Mouse (Mus musculus) heart, embryonic 14.5 days (tissue): Measurements from ENCODE around the gene Fbxl16. TPM values are rescaled to one million over a fixed set of nuclear protein-coding genes. Genes with fewer than 3 reads are reported as not detected.
A peak's percentile ranks its signal among the peaks of the same experiment; 100 is the strongest.
"Not testable (repeated sequence)": the region's sequence is repeated elsewhere in the genome, so short reads cannot be mapped to it uniquely, and the experiment has no call there.

Experiments used
- ATAC-seq: fragments of 200-750 bp; cut with Nextera tagmentation; 2 replicates; pipeline ENCODE4 v1.8.0; 2017; ENCODE audit warnings: low read depth, moderate TSS enrichment; ENCODE audit not compliant: insufficient number of reproducible peaks, insufficient read depth, low FRiP score
- H3K27ac ChIP-seq, 2 experiments: fragments of 200-500 bp in 1 of 2; fragments of 300-500 bp in 1 of 2; sonication (generic) in 1 of 2; replicated peaks in 1 of 2; 2 replicates each; pipeline ENCODE4 v1.5.1; 2012 to 2014; ENCODE audit warnings: low read depth in 2 of 2, low read length in 2 of 2, control low read depth in 1 of 2, mild to moderate bottlenecking in 1 of 2, mixed read lengths in 1 of 2; ENCODE audit not compliant: control insufficient read depth in 1 of 2, insufficient read depth in 1 of 2
- H3K27me3 ChIP-seq: fragments of 300-500 bp; sonication (generic); 2 replicates; pipeline ENCODE4 v1.6.1; 2014; ENCODE audit warnings: mild to moderate bottlenecking, low read length, control low read depth; ENCODE audit not compliant: control insufficient read depth, insufficient read depth
- H3K36me3 ChIP-seq: fragments of 300-500 bp; sonication (generic); 2 replicates; pipeline ENCODE4 v1.6.1; 2014; ENCODE audit warnings: mild to moderate bottlenecking, control low read depth, low read length, mixed read lengths; ENCODE audit not compliant: control insufficient read depth, insufficient read depth
- H3K4me1 ChIP-seq, 2 experiments: fragments of 200-500 bp in 1 of 2; fragments of 300-500 bp in 1 of 2; sonication (generic) in 1 of 2; 2 replicates each; pipeline ENCODE4 v1.6.1; 2012 to 2014; ENCODE audit warnings: low read length in 2 of 2, control low read depth in 1 of 2, mixed read lengths in 1 of 2; ENCODE audit not compliant: control insufficient read depth in 2 of 2, insufficient read depth in 2 of 2
- H3K4me2 ChIP-seq: fragments of 300-500 bp; sonication (generic); 2 replicates; pipeline ENCODE4 v1.6.1; 2014; ENCODE audit warnings: mild to moderate bottlenecking, low read length
- H3K4me3 ChIP-seq, 2 experiments: fragments of 200-500 bp in 1 of 2; fragments of 300-500 bp in 1 of 2; sonication (generic) in 1 of 2; 2 replicates each; pipeline ENCODE4 v1.5.1; 2012 to 2014; ENCODE audit warnings: low read length in 2 of 2, mild to moderate bottlenecking in 2 of 2, control low read depth in 1 of 2, low read depth in 1 of 2, moderate library complexity in 1 of 2; ENCODE audit not compliant: control insufficient read depth in 1 of 2, insufficient read depth in 1 of 2
- H3K9ac ChIP-seq: fragments of 300-500 bp; sonication (generic); 2 replicates; pipeline ENCODE4 v1.6.1; 2014; ENCODE audit warnings: mild to moderate bottlenecking, low read length
- H3K9me3 ChIP-seq: fragments of 300-500 bp; sonication (generic); 2 replicates; pipeline ENCODE4 v1.6.1; 2016; ENCODE audit warnings: low read length, control low read depth; ENCODE audit not compliant: control insufficient read depth
- whole genome bisulfite sequencing: fragments of 180-500 bp; shearing (Covaris S2); extraction: QIAGEN DNeasy Blood & Tissue Kit; methylation state at CpG from one replicate; pipeline ENCODE4 v1.1.7; 2014; 5-methylcytosine and 5-hydroxymethylcytosine counted together
- polyA plus RNA-seq: library from polyadenylated mRNA; unstranded; fragments of >200 nt; fragmentation: Nextera tagmentation; extraction: Ambion mirVana; gene quantifications from 2 replicates; pipeline ENCODE4 v1.2.1, GENCODE M21; 2014

Gene Fbxl16
- polyA plus RNA-seq, 1 experiment from 2014 or later, result 1.1 TPM

GRCm38 (mm10) chr17:25796211-25796771, 12.6 kb upstream of the Fbxl16 start:
- Histone ChIP-seq H3K4me2 (peak overlapping the region; percentile 95), H3K9ac (peak overlapping the region; percentile 67), H3K27ac (0 out of 4 replicates have a peak overlapping the region, but pooled peaks of 1 of the 2 experiments have one; percentile 24), H3K27me3 (no peaks in the 10 kb centered on the region), H3K9me3 (no peaks in the 10 kb centered on the region), H3K36me3 (no peaks in the 10 kb centered on the region), H3K4me1 (peaks cover 19 to 30% of the 10 kb centered on the region in 2 experiments), H3K4me3 (peak overlapping the region; percentile 61 to 86)
- WGBS, result 3% methylated on average over 37 of the region's 37 CpGs
- ATAC-seq, result no peak

- H3K27me3 ChIP-seq, result no peaks in the 10 kb centered on the region
- peaks cover 17 to 25% of the 10 kb centered on the region in 2 experiments for H3K4me1 ChIP-seq
- 2% methylated on average over 35 of the region's 35 CpGs for WGBS
- no peaks in the 10 kb centered on the region for H3K9me3 ChIP-seq
- H3K36me3 ChIP-seq, result no peaks in the 10 kb centered on the region
- peak within 1 kb of the TSS; percentile 67 for H3K9ac ChIP-seq
- ATAC-seq, result peak; percentile 69
- 0 out of 4 replicates have a peak within 1 kb of the TSS, but pooled peaks of 1 of the 2 experiments have one; percentile 24 for H3K27ac ChIP-seq
- H3K4me3 ChIP-seq, result peak within 1 kb of the TSS; percentile 61 to 86
- H3K4me2 ChIP-seq, result peak within 1 kb of the TSS; percentile 95
These were observed 11.9 kb upstream of the Fbxl16 start, which contains the start of gene Metrn for GRCm38 (mm10) chr17:25796951-25797369. Gene Metrn, minus strand, starts transcription at chr17:25797136.

GRCm38 (mm10) chr17:25801029-25801428, 7.9 kb upstream of the Fbxl16 start:
- Histone ChIP-seq H3K9me3 (no peaks in the 10 kb centered on the region), H3K4me1 (peaks cover 12 to 16% of the 10 kb centered on the region in 2 experiments), H3K4me3 (no peak overlapping the region), H3K27ac (no peak overlapping the region), H3K36me3 (no peaks in the 10 kb centered on the region), H3K4me2 (no peak overlapping the region), H3K27me3 (no peaks in the 10 kb centered on the region), H3K9ac (no peak overlapping the region)
- 7% methylated on average over 6 of the region's 6 CpGs for WGBS
- no peak for ATAC-seq

- H3K4me2 ChIP-seq, result peak overlapping the region; percentile 44
- H3K36me3 ChIP-seq, result no peaks in the 10 kb centered on the region
- H3K9me3 ChIP-seq, result no peaks in the 10 kb centered on the region
- no peak overlapping the region for H3K4me3 ChIP-seq
- ATAC-seq, result peak; percentile 82
- peaks cover 2% of the 10 kb centered on the region for H3K27me3 ChIP-seq
- peaks cover 5 to 9% of the 10 kb centered on the region in 2 experiments for H3K4me1 ChIP-seq
- peak overlapping the region in 1 of 2 experiments; percentile 25; a peak in 1 of 4 replicates for H3K27ac ChIP-seq
- WGBS, result 12% methylated on average over 10 of the region's 10 CpGs
- H3K9ac ChIP-seq, result no peak overlapping the region
These were observed 5.9 kb upstream of the Fbxl16 start for GRCm38 (mm10) chr17:25802825-25803517.

GRCm38 (mm10) chr17:25806507-25806906, 2.4 kb upstream of the Fbxl16 start:
- no peaks in the 10 kb centered on the region for H3K9me3 ChIP-seq
- no peak overlapping the region for H3K4me2 ChIP-seq
- H3K9ac ChIP-seq, result no peak overlapping the region
- H3K27me3 ChIP-seq, result peaks cover 37% of the 10 kb centered on the region
- H3K36me3 ChIP-seq, result no peaks in the 10 kb centered on the region
- H3K27ac ChIP-seq, result no peak overlapping the region
- peaks cover 9 to 15% of the 10 kb centered on the region in 2 experiments for H3K4me1 ChIP-seq
- H3K4me3 ChIP-seq, result no peak overlapping the region
- ATAC-seq, result no peak
- WGBS, result 84% methylated on average over 4 of the region's 4 CpGs

GRCm38 (mm10) chr17:25807452-25807851, 1.4 kb upstream of the Fbxl16 start:
- H3K36me3 ChIP-seq, H3K4me3 ChIP-seq, H3K27ac ChIP-seq, ATAC-seq, H3K4me2 ChIP-seq, H3K9me3 ChIP-seq, H3K9ac ChIP-seq: not testable (repeated sequence)
- Histone ChIP-seq H3K4me1 (peaks cover 9 to 15% of the 10 kb centered on the region in 2 experiments), H3K27me3 (peaks cover 47% of the 10 kb centered on the region)
- WGBS, result 46% methylated on average over 2 of the region's 2 CpGs

GRCm38 (mm10) chr17:25808028-25808427, 857 bp upstream of the Fbxl16 start:
- H3K27me3 ChIP-seq, result peaks cover 52% of the 10 kb centered on the region
- no peak overlapping the region for H3K9ac ChIP-seq
- 36% methylated on average over 5 of the region's 5 CpGs for WGBS
- H3K4me3 ChIP-seq, result peak overlapping the region in 1 of 2 experiments; percentile 64; a peak in 1 of 4 replicates
- H3K4me1 ChIP-seq, result peaks cover 4 to 10% of the 10 kb centered on the region in 2 experiments; a peak in 2 of 4 replicates
- H3K9me3 ChIP-seq, result no peaks in the 10 kb centered on the region
- H3K36me3 ChIP-seq, result no peaks in the 10 kb centered on the region
- H3K4me2 ChIP-seq, result peak overlapping the region; percentile 96
- no peak for ATAC-seq
- H3K27ac ChIP-seq, result no peak overlapping the region
